ENCODE assay signal across 27 mouse cellular contexts in genomic region chr12:5352771-5353170, GRCm38 (mm10). TPM values are rescaled to one million over a fixed set of nuclear protein-coding genes. Genes with fewer than 3 reads are reported as not detected.
"Had no signal": no experiment of that assay in that cellular context is flagged by ENCODE, and none has a peak within 500 bp of the region (broad histone marks: within the 10 kb centered on the region; RNA-seq: fewer than 3 reads in every experiment).

No protein-coding gene starts in this region.

- H3K36me3 ChIP-seq: heart, embryonic 13.5 days; heart, embryonic 15.5 days; hindbrain, embryonic 10.5 days; hindbrain, embryonic 12.5 days; intestine, embryonic 15.5 days; limb, embryonic 10.5 days; liver, embryonic 13.5 days; liver, embryonic 15.5 days had no signal

- H3K4me1 ChIP-seq: limb, embryonic 10.5 days; limb, embryonic 12.5 days; liver, embryonic 13.5 days; liver, embryonic 15.5 days had no signal

- H3K4me2 ChIP-seq: heart, embryonic 11.5 days; heart, embryonic 13.5 days; heart, embryonic 15.5 days; hindbrain, embryonic 12.5 days; hindbrain, embryonic 14.5 days; intestine, embryonic 15.5 days; limb, embryonic 12.5 days; liver, embryonic 11.5 days; liver, embryonic 13.5 days; liver, embryonic 15.5 days had no signal

- H3K9ac ChIP-seq: heart, embryonic 13.5 days; heart, embryonic 15.5 days; hindbrain, embryonic 12.5 days; hindbrain, embryonic 14.5 days; intestine, embryonic 15.5 days; limb, embryonic 12.5 days; liver, embryonic 13.5 days; liver, embryonic 15.5 days had no signal

- ATAC-seq: hindbrain, embryonic 16.5 days; inflammation-experienced regulatory T-cells, adult 6 months; intestine, embryonic 15.5 days; intestine, postnatal 0 days had no signal

- DNase-seq: gastrocnemius, adult 2 months; gastrocnemius, postnatal 10 days; gastrocnemius, postnatal 25 days; heart, postnatal 14 days; heart, postnatal 4 days; kidney, adult 18-20 months; kidney, adult 8-10 months; kidney, postnatal 10 days; kidney, postnatal 25 days; kidney, postnatal 4 days; liver; liver, embryonic 13.5 days had no signal

- H3K27me3 ChIP-seq: heart, embryonic 13.5 days; heart, embryonic 15.5 days; hindbrain, embryonic 12.5 days; intestine, embryonic 15.5 days; limb, embryonic 12.5 days; liver, embryonic 13.5 days; liver, embryonic 15.5 days had no signal

- H3K9me3 ChIP-seq: heart, embryonic 13.5 days; heart, embryonic 15.5 days; hindbrain, embryonic 10.5 days; hindbrain, embryonic 12.5 days; intestine, embryonic 15.5 days; limb, embryonic 10.5 days; limb, embryonic 12.5 days; liver, embryonic 13.5 days; liver, embryonic 15.5 days had no signal

- H3K27ac ChIP-seq: gastrocnemius, adult 2 months; heart, embryonic 13.5 days; heart, embryonic 15.5 days; hindbrain, embryonic 10.5 days; hindbrain, embryonic 12.5 days; hindbrain, embryonic 14.5 days; intestine, embryonic 15.5 days; limb, embryonic 10.5 days; limb, embryonic 12.5 days; liver, embryonic 13.5 days; liver, embryonic 15.5 days had no signal

- H3K4me3 ChIP-seq: gastrocnemius, adult 2 months; heart, embryonic 13.5 days; heart, embryonic 15.5 days; hindbrain, embryonic 10.5 days; hindbrain, embryonic 12.5 days; intestine, embryonic 15.5 days; limb, embryonic 10.5 days; limb, embryonic 12.5 days; liver, embryonic 13.5 days; liver, embryonic 15.5 days had no signal

RNA-seq across cellular contexts. Expression of gene Klhl29, which starts 22.7 kb away (rescaled TPM):
- total RNA-seq: granulocyte monocyte progenitor cell, adult 5-6 weeks had no signal
